15 mouse cellular contexts compared by ENCODE assay signal in the genomic region with DNA sequence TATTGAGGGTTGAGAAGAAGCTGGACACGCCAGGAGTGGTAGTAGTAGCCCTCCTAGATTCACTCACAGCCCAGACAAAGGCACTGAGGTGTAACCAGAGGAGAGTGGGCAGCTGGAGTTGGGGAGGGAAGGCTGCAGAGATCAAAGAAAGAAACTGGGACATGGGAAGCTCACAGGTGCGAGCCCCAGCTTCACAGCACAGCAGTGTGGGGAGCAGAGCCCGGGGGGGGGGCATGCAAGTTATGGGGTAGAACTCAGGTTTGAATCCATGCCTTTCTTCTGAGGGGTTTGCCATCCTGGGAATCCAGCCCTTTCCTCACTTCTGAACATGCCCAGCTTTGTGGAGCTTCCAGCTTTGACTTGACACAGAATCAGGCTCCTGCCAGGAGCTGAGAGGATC.
"Had no signal": no experiment of that assay in that cellular context is flagged by ENCODE, and none has a peak within 500 bp of the region (broad histone marks: within the 10 kb centered on the region; RNA-seq: fewer than 3 reads in every experiment).

No protein-coding gene starts in this region.

- H3K9ac ChIP-seq: limb, embryonic 12.5 days; limb, embryonic 15.5 days; liver, embryonic 14.5 days; liver, postnatal 0 days; lung, embryonic 14.5 days had no signal

- DNase-seq: kidney, adult 2 months; kidney, postnatal 4 days; layer of hippocampus, adult 9-11 months; left cerebral cortex, postnatal 4 days; liver, postnatal 0 days; lung, embryonic 14.5 days; midbrain, embryonic 14.5 days had no signal

- H3K9me3 ChIP-seq: limb, embryonic 12.5 days; limb, embryonic 15.5 days had no signal

- H3K4me2 ChIP-seq: limb, embryonic 12.5 days; limb, embryonic 15.5 days; liver, embryonic 11.5 days; lung, embryonic 14.5 days had no signal

- H3K27ac ChIP-seq: kidney, postnatal 0 days; limb, embryonic 12.5 days; limb, embryonic 15.5 days; liver, embryonic 14.5 days; macrophage had no signal

- H3K36me3 ChIP-seq: limb, embryonic 12.5 days; limb, embryonic 15.5 days had no signal

- ATAC-seq: intestine, postnatal 0 days; liver, postnatal 0 days; lung, postnatal 0 days had no signal

- H3K27me3 ChIP-seq: limb, embryonic 15.5 days had no signal

- H3K4me3 ChIP-seq: limb, embryonic 12.5 days; limb, embryonic 15.5 days had no signal
